Mouse (Mus musculus) ES-E14 (cell line): ENCODE data around the gene Otud6a.

Experiments
- HCFC1 ChIP-seq: IDR thresholded peaks from 2 replicates; pipeline ENCODE4 v1.6.1; 2012; ENCODE audit warnings: low read length, inconsistent platforms, borderline replicate concordance; ENCODE audit not compliant: insufficient read depth
- MAFK ChIP-seq: IDR thresholded peaks from 2 replicates; pipeline ENCODE4 v1.6.1; 2014; ENCODE audit warnings: mild to moderate bottlenecking, low read depth, low read length, inconsistent platforms; ENCODE audit not compliant: insufficient read depth
- ZC3H11A ChIP-seq: IDR thresholded peaks from 2 replicates; pipeline ENCODE4 v1.6.1; 2012; ENCODE audit warnings: low read depth, mild to moderate bottlenecking, inconsistent platforms, low read length, borderline replicate concordance
- ZNF384 ChIP-seq: IDR thresholded peaks from 2 replicates; pipeline ENCODE4 v1.6.1; 2012; ENCODE audit warnings: low read depth, low read length, inconsistent platforms

DNA sequence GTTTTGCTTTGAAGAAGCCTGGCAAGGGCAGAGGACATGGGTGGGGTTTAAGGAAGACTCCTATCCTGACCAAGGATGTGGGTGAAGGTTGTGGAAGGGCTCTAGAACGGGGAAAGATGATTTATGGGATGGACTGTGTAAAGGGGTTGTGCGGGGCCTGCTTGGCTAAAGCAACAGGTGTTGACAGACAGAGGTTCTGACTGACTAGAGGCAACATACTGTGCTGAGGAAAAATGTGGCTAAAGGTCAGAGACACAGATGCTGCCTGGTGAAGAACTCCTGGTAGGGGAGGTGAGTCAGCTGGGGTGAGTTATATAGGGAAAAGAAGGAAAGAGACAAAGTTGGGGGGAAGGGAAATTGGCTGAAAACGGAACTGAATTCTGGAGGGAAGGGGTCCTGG is 3.5 kb downstream of the Otud6a start:
- TF ChIP-seq HCFC1, result no peak
- no peak for TF ChIP-seq ZNF384
- TF ChIP-seq ZC3H11A, result no peak
- TF ChIP-seq MAFK, result no peak
